Mouse (Mus musculus): ENCODE data around the gene Marveld2. TPM values are rescaled to one million over a fixed set of nuclear protein-coding genes. Genes with fewer than 3 reads are reported as not detected.
A peak's percentile ranks its signal among the peaks of the same experiment; 100 is the strongest.

Gene Marveld2
- polyA plus RNA-seq, 1 experiment, result 1.4 TPM

- TF ChIP-seq POLR2A (IDR thresholded peaks at IDR 0.05; ENCODE audit: borderline replicate concordance, control insufficient read depth, low read depth, low read length) (no peak), CTCF (IDR thresholded peaks at IDR 0.05; ENCODE audit: control insufficient read depth, insufficient read depth, low read length) (no peak)
- Histone ChIP-seq H3K27ac (ENCODE audit: control insufficient read depth, insufficient read depth, low read depth, low read length, poor library complexity) (no peak overlapping the region), H3K4me1 (ENCODE audit: control insufficient read depth, insufficient read depth, low read length) (no peaks in the 10 kb centered on the region), H3K4me3 (replicated peaks; ENCODE audit: control insufficient read depth, low read depth, low read length) (no peak overlapping the region)
- WGBS, result 77% methylated on average over 5 of the region's 5 CpGs
These were observed 21.8 kb downstream of the Marveld2 start for GRCm38 (mm10) chr13:100594838-100595551.

DNA sequence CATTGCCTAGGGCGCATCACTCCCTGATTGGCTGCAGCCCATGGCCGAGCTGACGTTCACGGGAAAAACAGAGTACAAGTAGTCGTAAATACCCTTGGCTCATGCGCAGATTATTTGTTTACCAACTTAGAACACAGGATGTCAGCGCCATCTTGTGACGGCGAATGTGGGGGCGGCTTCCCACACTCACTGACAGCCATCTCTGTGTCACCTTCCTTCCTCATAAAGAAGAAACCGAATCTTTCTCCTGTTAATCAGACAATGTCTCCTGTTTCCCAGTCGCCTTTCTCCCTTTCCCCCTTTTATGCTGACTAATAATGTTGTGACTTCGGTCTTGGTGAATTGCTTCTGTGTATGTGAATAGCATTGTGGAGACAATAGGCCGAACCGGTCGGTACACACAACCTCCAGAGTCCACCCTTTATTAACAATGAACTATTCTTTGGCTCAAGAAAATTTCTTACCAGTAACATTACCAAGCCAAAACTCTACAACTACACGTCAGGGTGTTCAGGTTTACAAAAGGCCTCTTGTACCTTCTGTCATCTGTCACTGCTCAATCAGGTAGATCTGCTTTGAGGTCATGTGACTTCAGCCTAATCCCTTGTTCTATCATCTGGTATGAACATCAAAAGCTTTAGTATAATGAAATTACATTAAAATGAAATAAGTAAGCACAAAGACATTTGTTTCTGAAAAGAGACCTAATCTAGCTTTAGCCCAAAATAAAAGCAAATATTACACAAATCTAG, 22.6 kb downstream of the Marveld2 start:
- WGBS, result 46% methylated on average over 13 of the region's 17 CpGs
- Histone ChIP-seq H3K4me3 (replicated peaks; ENCODE audit: control insufficient read depth, low read depth, low read length) (no peak overlapping the region), H3K4me1 (ENCODE audit: control insufficient read depth, insufficient read depth, low read length) (no peaks in the 10 kb centered on the region), H3K27ac (ENCODE audit: control insufficient read depth, insufficient read depth, low read depth, low read length, poor library complexity) (peak overlapping the region; percentile 51; the same call in 1 of the 2 replicates)
- TF ChIP-seq POLR2A (IDR thresholded peaks at IDR 0.05; ENCODE audit: borderline replicate concordance, control insufficient read depth, low read depth, low read length) (no peak), CTCF (IDR thresholded peaks at IDR 0.05; ENCODE audit: control insufficient read depth, insufficient read depth, low read length) (no peak)

- Histone ChIP-seq H3K27ac (ENCODE audit: control insufficient read depth, insufficient read depth, low read depth, low read length, poor library complexity) (peak overlapping the region; percentile 50), H3K4me1 (ENCODE audit: control insufficient read depth, insufficient read depth, low read length) (no peaks in the 10 kb centered on the region), H3K4me3 (replicated peaks; ENCODE audit: control insufficient read depth, low read depth, low read length) (peak overlapping the region; percentile 65)
- 65% methylated on average over 12 of the region's 12 CpGs for WGBS
- TF ChIP-seq POLR2A (IDR thresholded peaks at IDR 0.05; ENCODE audit: borderline replicate concordance, control insufficient read depth, low read depth, low read length) (no peak), CTCF (IDR thresholded peaks at IDR 0.05; ENCODE audit: control insufficient read depth, insufficient read depth, low read length) (no peak)
These were observed 28.1 kb downstream of the Marveld2 start for GRCm38 (mm10) chr13:100588646-100589045.

DNA sequence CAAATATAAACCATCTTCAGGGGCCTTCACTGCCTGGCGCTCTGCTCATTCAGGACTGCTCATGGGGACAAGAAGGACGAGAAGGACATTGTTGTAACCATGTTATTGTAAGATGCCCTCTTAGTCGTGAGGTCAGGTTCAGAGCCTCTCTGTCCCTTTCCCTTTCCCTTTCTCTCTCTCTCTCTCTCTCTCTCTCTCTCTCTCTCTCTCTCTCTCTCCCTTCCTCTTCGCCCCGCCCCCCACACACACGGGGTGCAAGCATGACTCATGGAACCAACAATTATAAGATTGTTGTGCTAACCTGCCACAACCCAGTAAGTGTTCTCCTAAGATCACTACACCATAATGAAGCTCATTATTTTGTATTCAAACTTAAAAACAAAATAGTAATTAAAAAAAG, 34.6 kb downstream of the Marveld2 start:
- WGBS, result 54% methylated on average over 6 of the region's 6 CpGs
- H3K4me3 ChIP-seq (replicated peaks; ENCODE audit: control insufficient read depth, low read depth, low read length), result no peak overlapping the region

DNA sequence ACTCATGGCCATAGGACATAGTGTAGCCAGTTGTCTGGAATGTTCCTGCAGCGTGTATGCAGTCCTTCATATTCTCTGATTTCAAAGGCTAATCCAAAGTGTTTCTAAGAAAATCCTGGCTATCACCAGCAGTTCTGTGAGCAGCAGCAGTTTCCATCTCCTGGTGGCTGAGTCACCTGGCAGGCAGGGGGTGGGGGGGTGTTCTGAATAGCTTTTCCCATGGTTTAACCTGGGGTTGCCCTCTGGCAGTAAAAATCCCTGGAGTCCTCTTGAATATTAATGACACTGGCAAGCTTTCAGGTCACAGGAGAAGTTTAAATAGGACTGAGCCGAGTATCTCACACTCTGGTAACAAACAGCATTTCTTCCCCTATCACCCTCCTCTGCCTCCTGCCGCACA, 35.1 kb downstream of the Marveld2 start:
- TF ChIP-seq POLR2A (IDR thresholded peaks at IDR 0.05; ENCODE audit: borderline replicate concordance, control insufficient read depth, low read depth, low read length) (no peak), CTCF (IDR thresholded peaks at IDR 0.05; ENCODE audit: control insufficient read depth, insufficient read depth, low read length) (no peak)
- H3K4me3 ChIP-seq (replicated peaks; ENCODE audit: control insufficient read depth, low read depth, low read length), result no peak overlapping the region
- no peak overlapping the region for H3K27ac ChIP-seq (ENCODE audit: control insufficient read depth, insufficient read depth, low read depth, low read length, poor library complexity)
- WGBS, result 64% methylated on average over 3 of the region's 3 CpGs
- H3K4me1 ChIP-seq (ENCODE audit: control insufficient read depth, insufficient read depth, low read length), result no peaks in the 10 kb centered on the region

More for the DNA sequence above, 34.6 kb downstream of the Marveld2 start:
- Histone ChIP-seq H3K4me1 (ENCODE audit: control insufficient read depth, insufficient read depth, low read length) (no peaks in the 10 kb centered on the region), H3K27ac (ENCODE audit: control insufficient read depth, insufficient read depth, low read depth, low read length, poor library complexity) (no peak overlapping the region)
- TF ChIP-seq CTCF (IDR thresholded peaks at IDR 0.05; ENCODE audit: control insufficient read depth, insufficient read depth, low read length) (no peak), POLR2A (IDR thresholded peaks at IDR 0.05; ENCODE audit: borderline replicate concordance, control insufficient read depth, low read depth, low read length) (no peak)

DNA sequence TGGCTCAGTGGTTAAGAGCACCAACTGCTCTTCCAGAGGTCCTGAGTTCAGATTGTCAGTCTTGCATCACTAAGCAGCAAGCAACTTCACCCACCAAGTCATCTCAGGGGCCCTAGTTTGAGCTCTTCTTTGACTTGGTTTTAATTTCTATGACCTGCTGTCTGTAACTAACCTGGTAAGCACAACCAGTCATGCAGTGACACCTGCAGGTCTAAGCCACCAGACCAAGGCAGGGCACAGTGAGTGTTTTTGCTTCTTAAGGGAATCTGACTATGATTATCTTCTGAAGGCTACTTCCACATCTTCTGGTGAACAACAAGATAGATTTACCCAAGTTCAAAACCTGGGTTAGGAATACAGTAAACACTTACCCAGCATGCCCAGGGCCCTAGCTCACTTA, 36.8 kb downstream of the Marveld2 start:
- Histone ChIP-seq H3K4me1 (ENCODE audit: control insufficient read depth, insufficient read depth, low read length) (no peaks in the 10 kb centered on the region), H3K4me3 (replicated peaks; ENCODE audit: control insufficient read depth, low read depth, low read length) (no peak overlapping the region), H3K27ac (ENCODE audit: control insufficient read depth, insufficient read depth, low read depth, low read length, poor library complexity) (no peak overlapping the region)
- TF ChIP-seq CTCF (IDR thresholded peaks at IDR 0.05; ENCODE audit: control insufficient read depth, insufficient read depth, low read length), result no peak

DNA sequence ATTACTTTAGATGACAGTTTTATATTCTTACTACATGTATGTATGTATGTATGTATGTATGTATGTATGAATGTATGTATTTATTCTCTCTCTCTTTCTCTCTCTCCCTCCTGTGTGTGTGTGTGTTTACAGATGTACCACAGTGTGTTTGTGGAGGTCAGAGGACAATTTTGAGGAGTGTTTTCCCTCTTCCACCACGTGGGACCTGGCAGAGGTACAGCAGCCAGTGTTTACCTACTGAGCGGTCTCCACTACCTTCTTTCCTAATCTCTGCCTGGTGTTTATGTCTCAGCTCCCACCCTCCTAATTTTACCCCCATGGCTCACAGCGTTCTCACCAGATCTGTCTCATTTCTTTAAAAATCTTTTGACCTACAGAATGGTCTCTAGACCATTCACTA, 37.6 kb downstream of the Marveld2 start:
- H3K4me1 ChIP-seq (ENCODE audit: control insufficient read depth, insufficient read depth, low read length), result no peaks in the 10 kb centered on the region
- no peak overlapping the region for H3K4me3 ChIP-seq (replicated peaks; ENCODE audit: control insufficient read depth, low read depth, low read length)
- TF ChIP-seq POLR2A (IDR thresholded peaks at IDR 0.05; ENCODE audit: borderline replicate concordance, control insufficient read depth, low read depth, low read length) (no peak), CTCF (IDR thresholded peaks at IDR 0.05; ENCODE audit: control insufficient read depth, insufficient read depth, low read length) (no peak)
- H3K27ac ChIP-seq (ENCODE audit: control insufficient read depth, insufficient read depth, low read depth, low read length, poor library complexity), result no peak overlapping the region
- WGBS, result 67% methylated on average over 3 of the region's 3 CpGs

DNA sequence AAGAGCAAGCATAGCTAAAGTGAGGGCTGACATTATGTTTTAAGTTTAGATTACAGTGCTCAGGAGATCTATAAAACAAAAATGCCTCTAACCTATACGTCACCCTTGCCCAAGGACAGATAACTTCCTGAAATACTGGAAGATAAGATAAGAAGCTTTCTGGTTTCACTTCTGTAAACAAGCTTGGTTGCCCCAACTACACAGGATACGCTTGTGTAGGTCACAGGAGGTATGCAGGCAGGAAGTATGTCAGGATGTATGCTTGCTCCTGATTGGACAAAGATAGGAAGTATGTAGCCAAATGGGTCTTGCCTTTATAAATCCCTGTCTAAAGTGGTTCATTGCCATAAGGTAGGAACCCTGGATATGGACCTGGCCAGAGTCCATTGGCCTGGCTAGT, 40.8 kb downstream of the Marveld2 start:
- no peak overlapping the region for H3K27ac ChIP-seq (ENCODE audit: control insufficient read depth, insufficient read depth, low read depth, low read length, poor library complexity)
- no peak for TF ChIP-seq POLR2A (IDR thresholded peaks at IDR 0.05; ENCODE audit: borderline replicate concordance, control insufficient read depth, low read depth, low read length)
- no peak for TF ChIP-seq CTCF (IDR thresholded peaks at IDR 0.05; ENCODE audit: control insufficient read depth, insufficient read depth, low read length)
- H3K4me3 ChIP-seq (replicated peaks; ENCODE audit: control insufficient read depth, low read depth, low read length), result no peak overlapping the region
- WGBS, result 11% methylated on average over 2 of the region's 2 CpGs
- H3K4me1 ChIP-seq (ENCODE audit: control insufficient read depth, insufficient read depth, low read length), result no peaks in the 10 kb centered on the region

All from bone marrow, adult 2 months (tissue).